Mouse (Mus musculus) cerebellum, adult 2 months (tissue): Measurements from ENCODE around the gene Krtap16-1.

ENCODE experiments used
- CTCF ChIP-seq: fragments of 200-500 bp; IDR thresholded peaks from 2 replicates; pipeline ENCODE4 v1.5.1; 2011; ENCODE audit warnings: low read depth, mild to moderate bottlenecking, control low read depth, low read length, moderate library complexity, borderline replicate concordance; ENCODE audit not compliant: insufficient read depth
- POLR2A ChIP-seq: fragments of 200-500 bp; IDR thresholded peaks from 2 replicates; pipeline ENCODE4 v1.6.1; 2011; ENCODE audit warnings: low read length, control low read depth, borderline replicate concordance; ENCODE audit not compliant: insufficient read depth

- TF ChIP-seq CTCF: no peak
- no peak for TF ChIP-seq POLR2A
Measured at GRCm38 (mm10) chr11:99988530-99988929, 2.1 kb upstream of the Krtap16-1 start.
